Mouse (Mus musculus) brown adipose tissue, adult 24 weeks (tissue): ENCODE measurements around the gene Cux2. TPM values are rescaled to one million over a fixed set of nuclear protein-coding genes. Genes with fewer than 3 reads are reported as not detected.

Source experiments
- H3K27ac ChIP-seq: fragments of 200-500 bp; replicated peaks from 2 replicates; pipeline ENCODE4 v1.5.1; 2012; ENCODE audit warnings: low read depth, mild to moderate bottlenecking, low read length
- H3K4me1 ChIP-seq: fragments of 200-500 bp; 2 replicates; pipeline ENCODE4 v1.6.1; 2012; ENCODE audit warnings: low read length, mixed read lengths; ENCODE audit not compliant: control insufficient read depth, insufficient read depth, insufficient read length
- H3K4me3 ChIP-seq: fragments of 200-500 bp; 2 replicates; pipeline ENCODE4 v1.5.1; 2012; ENCODE audit warnings: low read depth, mild to moderate bottlenecking, low read length, moderate library complexity; ENCODE audit not compliant: insufficient read depth
- polyA plus RNA-seq: library from polyadenylated mRNA; stranded (reverse); fragments of >200 nt; gene quantifications from 2 replicates; pipeline ENCODE4 v1.2.4, GENCODE M21; 2012; ENCODE audit not compliant: missing spikeins, insufficient read depth, insufficient read length

The Cux2 gene
- polyA plus RNA-seq, result not detected in 2 replicates

GRCm38 (mm10) chr5:122050017-122050831 lies at the start of gene Cux2:
TSS of gene Cux2 (minus strand) at chr5:122050102.
- Histone ChIP-seq H3K4me3 (peak within 1 kb of the TSS; percentile 71), H3K27ac (no peak within 1 kb of the TSS), H3K4me1 (no peaks in the 10 kb centered on the region)

DNA sequence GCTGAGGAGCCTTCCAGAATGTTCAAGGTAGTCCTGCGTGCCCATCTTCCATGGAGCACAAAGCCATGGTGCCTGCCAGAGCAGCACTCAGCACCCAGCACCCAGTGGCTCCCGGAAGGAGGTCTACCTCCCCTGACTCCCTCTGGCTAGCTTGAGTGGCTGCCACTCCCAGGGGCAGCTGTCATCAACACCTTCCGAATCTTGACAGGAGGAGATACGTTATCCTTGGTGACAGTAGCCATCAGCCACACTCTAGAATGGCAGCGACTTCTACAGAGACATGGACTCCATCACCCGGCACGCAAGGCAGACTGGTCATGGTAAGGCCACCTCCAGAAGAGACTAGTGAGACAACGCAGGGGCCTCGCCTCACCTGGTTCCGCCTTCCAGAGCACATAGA lies 44.5 kb upstream of the Cux2 start:
- H3K4me1 ChIP-seq, result no peaks in the 10 kb centered on the region
- no peak overlapping the region for H3K4me3 ChIP-seq
- no peak overlapping the region for H3K27ac ChIP-seq

- H3K27ac ChIP-seq, result no peak overlapping the region
- no peak overlapping the region for H3K4me3 ChIP-seq
- H3K4me1 ChIP-seq, result no peaks in the 10 kb centered on the region
These were observed 43.8 kb upstream of the Cux2 start for GRCm38 (mm10) chr5:122093734-122094133.

GRCm38 (mm10) chr5:122092794-122093193 lies 42.9 kb upstream of the Cux2 start:
- Histone ChIP-seq H3K27ac (no peak overlapping the region), H3K4me3 (no peak overlapping the region), H3K4me1 (no peaks in the 10 kb centered on the region)

GRCm38 (mm10) chr5:122091070-122091469 lies 41.2 kb upstream of the Cux2 start:
- Histone ChIP-seq H3K4me3 (no peak overlapping the region), H3K27ac (no peak overlapping the region), H3K4me1 (no peaks in the 10 kb centered on the region)

GRCm38 (mm10) chr5:122089664-122090063 lies 39.8 kb upstream of the Cux2 start:
- Histone ChIP-seq H3K4me3 (no peak overlapping the region), H3K4me1 (no peaks in the 10 kb centered on the region), H3K27ac (no peak overlapping the region)

DNA sequence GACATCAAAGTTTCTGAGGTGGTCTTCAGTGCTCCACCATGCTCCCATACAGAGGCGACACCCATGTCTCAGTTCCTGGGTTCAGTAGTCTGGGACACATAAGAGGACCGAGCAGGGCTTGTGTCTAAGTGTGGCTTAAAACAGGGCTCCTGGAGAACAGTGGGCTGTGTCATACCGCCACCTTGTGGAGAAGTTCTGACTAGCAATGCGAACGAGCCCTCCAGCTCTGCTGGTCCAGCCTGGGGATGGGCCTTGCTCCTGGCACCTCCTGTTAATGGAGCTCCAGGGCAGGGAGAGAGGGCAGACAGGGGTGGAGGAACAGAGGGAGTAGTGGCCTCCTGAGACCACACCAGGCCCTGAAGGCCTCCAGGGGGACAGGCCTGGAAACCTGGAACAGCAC lies 39.0 kb upstream of the Cux2 start:
- no peak overlapping the region for H3K27ac ChIP-seq
- no peaks in the 10 kb centered on the region for H3K4me1 ChIP-seq
- H3K4me3 ChIP-seq, result no peak overlapping the region

DNA sequence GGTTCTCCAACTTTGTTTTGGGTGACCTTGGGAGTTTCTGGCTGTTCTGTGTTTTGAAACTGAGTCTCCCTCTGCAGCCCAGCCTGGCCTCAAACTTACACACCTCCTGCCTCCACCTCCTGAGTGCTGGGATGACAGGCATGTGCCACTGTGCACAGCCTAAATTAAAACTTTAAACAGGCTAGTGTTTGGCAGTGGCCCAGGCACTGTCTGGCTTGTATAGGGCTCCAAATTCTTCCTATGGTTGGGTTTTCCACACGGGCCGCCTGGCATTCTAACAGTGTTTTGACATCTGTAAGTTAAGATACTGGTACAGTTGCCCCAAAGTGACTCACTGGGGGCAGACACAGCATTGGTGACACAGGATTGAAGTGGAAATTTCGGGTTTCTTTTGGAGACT lies 36.2 kb upstream of the Cux2 start:
- no peak overlapping the region for H3K27ac ChIP-seq
- H3K4me1 ChIP-seq, result no peaks in the 10 kb centered on the region
- H3K4me3 ChIP-seq, result no peak overlapping the region

DNA sequence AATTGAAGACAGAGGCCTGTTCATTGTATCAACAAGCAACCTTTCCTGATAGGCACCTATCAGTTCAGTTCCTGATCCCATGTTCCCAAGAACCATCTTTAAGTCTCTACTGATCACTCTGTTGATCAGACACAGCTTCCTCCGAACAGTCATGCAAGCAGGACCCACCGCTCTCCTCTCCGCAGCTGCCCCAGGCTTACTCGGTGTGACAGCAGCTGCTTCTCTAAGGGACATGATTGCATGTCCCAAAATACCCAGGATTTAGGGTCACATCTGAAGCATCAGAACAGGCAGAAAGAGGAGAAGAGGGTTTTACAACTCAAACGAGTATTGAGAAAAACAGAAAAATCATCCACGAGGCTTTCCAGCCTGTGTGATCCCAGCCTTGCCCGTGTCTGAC lies 35.4 kb upstream of the Cux2 start:
- Histone ChIP-seq H3K27ac (no peak overlapping the region), H3K4me1 (no peaks in the 10 kb centered on the region)

GRCm38 (mm10) chr5:122084470-122084869 lies 34.6 kb upstream of the Cux2 start:
- Histone ChIP-seq H3K4me3 (no peak overlapping the region), H3K27ac (no peak overlapping the region), H3K4me1 (no peaks in the 10 kb centered on the region)

More for the DNA sequence above, 35.4 kb upstream of the Cux2 start:
- H3K4me3 ChIP-seq, result no peak overlapping the region

GRCm38 (mm10) chr5:122083282-122083681 lies 33.4 kb upstream of the Cux2 start:
- H3K27ac ChIP-seq, result no peak overlapping the region
- H3K4me1 ChIP-seq, result no peaks in the 10 kb centered on the region
- no peak overlapping the region for H3K4me3 ChIP-seq

DNA sequence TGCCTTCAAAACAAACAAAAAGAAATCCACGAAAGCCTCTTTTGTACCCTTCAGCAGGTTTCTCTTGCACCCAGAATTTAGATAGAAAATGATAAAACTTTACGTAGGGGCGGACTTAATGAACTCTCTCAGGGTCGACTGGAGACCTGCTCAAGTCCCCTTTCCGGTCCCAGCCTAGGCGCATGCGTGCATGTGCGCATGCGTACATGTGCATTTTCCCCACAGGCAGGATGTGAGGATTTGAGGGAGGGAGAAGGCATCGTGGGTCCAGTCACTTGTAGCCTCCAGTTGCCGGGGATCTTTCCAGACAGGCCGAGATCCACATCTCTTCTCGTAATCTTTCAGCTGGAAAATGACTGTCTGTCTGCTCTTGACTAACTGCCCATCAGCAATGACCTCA lies 31.6 kb upstream of the Cux2 start:
- no peak overlapping the region for H3K27ac ChIP-seq
- H3K4me3 ChIP-seq, result no peak overlapping the region

GRCm38 (mm10) chr5:122080930-122081329 lies 31.0 kb upstream of the Cux2 start:
- no peak overlapping the region for H3K4me3 ChIP-seq
- H3K27ac ChIP-seq, result no peak overlapping the region
- H3K4me1 ChIP-seq, result no peaks in the 10 kb centered on the region

More for the DNA sequence above, 31.6 kb upstream of the Cux2 start:
- H3K4me1 ChIP-seq, result no peaks in the 10 kb centered on the region

- Histone ChIP-seq H3K4me1 (no peaks in the 10 kb centered on the region), H3K4me3 (no peak overlapping the region), H3K27ac (no peak overlapping the region)
These were observed 29.9 kb upstream of the Cux2 start for GRCm38 (mm10) chr5:122079796-122080195.

GRCm38 (mm10) chr5:122077244-122077643 lies 27.3 kb upstream of the Cux2 start:
- H3K27ac ChIP-seq, result no peak overlapping the region
- H3K4me3 ChIP-seq, result no peak overlapping the region
- no peaks in the 10 kb centered on the region for H3K4me1 ChIP-seq

DNA sequence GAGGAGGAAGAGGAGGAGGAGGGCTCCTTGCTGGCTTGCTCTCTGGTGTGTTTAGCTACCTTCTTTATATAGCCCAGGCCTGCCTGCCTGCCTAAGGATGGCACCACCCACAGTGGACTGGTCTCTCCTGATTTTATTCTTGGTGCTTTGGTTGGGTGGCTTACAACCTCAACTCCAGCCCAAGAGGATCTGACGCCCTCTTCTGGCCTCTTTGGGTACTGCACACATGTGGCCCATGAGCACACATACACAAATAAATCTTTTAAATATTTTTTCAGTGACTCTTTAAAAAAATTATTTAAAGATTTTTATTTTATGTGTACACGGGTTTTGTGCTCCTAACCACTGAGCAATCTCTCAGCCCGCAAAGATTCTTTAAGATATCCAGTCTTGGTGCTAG lies 25.8 kb upstream of the Cux2 start:
- no peak overlapping the region for H3K4me3 ChIP-seq
- no peak overlapping the region for H3K27ac ChIP-seq
- no peaks in the 10 kb centered on the region for H3K4me1 ChIP-seq
